Mouse (Mus musculus) heart, adult 2 months (tissue): ENCODE measurements around the gene Fntb.

Experiments
- CTCF ChIP-seq: fragments of 200-600 bp; IDR thresholded peaks from 2 replicates; pipeline ENCODE4 v1.8.1; 2022; ENCODE audit warnings: antibody characterized with exemption, mild to moderate bottlenecking, moderate library complexity
- EP300 ChIP-seq: fragments of 200-500 bp; IDR thresholded peaks from 2 replicates; pipeline ENCODE4 v1.6.1; 2011; ENCODE audit warnings: low read depth, low read length, control low read depth; ENCODE audit not compliant: insufficient read depth
- POLR2A ChIP-seq: fragments of 200-500 bp; IDR thresholded peaks from 2 replicates; pipeline ENCODE4 v1.6.1; 2011; ENCODE audit warnings: mild to moderate bottlenecking, low read depth, low read length, control low read depth; ENCODE audit not compliant: insufficient read depth

DNA sequence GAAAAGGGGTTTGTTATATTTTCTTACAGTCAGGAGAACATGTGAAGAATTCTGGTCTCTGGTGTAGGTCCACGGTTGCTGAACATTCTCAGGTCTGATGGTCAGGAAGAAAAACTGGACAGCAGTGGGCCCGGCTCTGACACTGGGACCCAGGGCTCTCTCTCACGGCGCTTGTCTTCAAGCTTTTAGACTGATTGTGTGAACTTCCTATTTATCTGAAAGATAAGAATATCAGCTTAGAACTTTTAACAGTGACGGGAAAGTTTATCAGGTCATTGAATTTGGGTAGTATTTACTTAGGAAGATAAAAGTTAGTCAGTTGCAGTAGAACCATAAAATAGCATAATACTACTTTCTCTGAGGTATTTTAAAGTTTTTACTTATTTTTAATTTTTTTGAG lies 11.5 kb downstream of the Fntb start:
- TF ChIP-seq CTCF = no peak
- no peak for TF ChIP-seq POLR2A
- TF ChIP-seq EP300 = no peak
